Mouse (Mus musculus): Measurements from ENCODE around the gene Ston1.

The Ston1 gene

GRCm38 (mm10) chr17:88675310-88676309, 78.1 kb downstream of the Ston1 start:
- DNase-seq (ENCODE audit: low spot score in 2 of 2): no peak

- DNase-seq (ENCODE audit: low spot score in 2 of 2): no peak
Observed at GRCm38 (mm10) chr17:88688226-88688625, 90.7 kb downstream of the Ston1 start.

GRCm38 (mm10) chr17:88696656-88697333, 99.3 kb downstream of the Ston1 start:
- no peak for DNase-seq (ENCODE audit: low spot score in 2 of 2)

GRCm38 (mm10) chr17:88700901-88701300, 103.4 kb downstream of the Ston1 start:
- no peak for DNase-seq (ENCODE audit: low spot score in 2 of 2)

- DNase-seq (ENCODE audit: low spot score in 2 of 2): no peak
Observed at GRCm38 (mm10) chr17:88702345-88702744, 104.9 kb downstream of the Ston1 start.

- no peak for DNase-seq (ENCODE audit: low spot score in 2 of 2)
Observed at GRCm38 (mm10) chr17:88703112-88703511, 105.6 kb downstream of the Ston1 start.

- DNase-seq (ENCODE audit: low spot score in 2 of 2): no peak
Observed at GRCm38 (mm10) chr17:88706231-88706649, 108.8 kb downstream of the Ston1 start.

Data from spleen, postnatal 10 days (tissue).